Mouse (Mus musculus) intestine, embryonic 15.5 days (tissue): ENCODE measurements around the gene Dusp27. TPM values are rescaled to one million over a fixed set of nuclear protein-coding genes. Genes with fewer than 3 reads are reported as not detected.
"Not testable (repeated sequence)": the region's sequence is repeated elsewhere in the genome, so short reads cannot be mapped to it uniquely, and the experiment has no call there.

Experiments
- ATAC-seq: fragments of 200-750 bp; cut with Nextera tagmentation; 2 replicates; pipeline ENCODE4 v1.8.0; 2017; ENCODE audit warnings: moderate TSS enrichment, moderate library complexity
- H3K27ac ChIP-seq: fragments of 300-500 bp; sonication (generic); 2 replicates; pipeline ENCODE4 v1.5.1; 2015; ENCODE audit warnings: mild to moderate bottlenecking, inconsistent platforms
- H3K27me3 ChIP-seq: fragments of 300-500 bp; sonication (generic); replicated peaks from 2 replicates; pipeline ENCODE4 v1.6.1; 2015; ENCODE audit warnings: inconsistent platforms
- H3K36me3 ChIP-seq: fragments of 300-500 bp; sonication (generic); 2 replicates; pipeline ENCODE4 v1.6.1; 2015; ENCODE audit warnings: inconsistent platforms
- H3K4me1 ChIP-seq: fragments of 300-500 bp; sonication (generic); replicated peaks from 2 replicates; pipeline ENCODE4 v1.6.1; 2015; ENCODE audit warnings: inconsistent platforms
- H3K4me2 ChIP-seq: fragments of 300-500 bp; sonication (generic); replicated peaks from 2 replicates; pipeline ENCODE4 v1.6.1; 2015; ENCODE audit warnings: mild to moderate bottlenecking, inconsistent platforms
- H3K4me3 ChIP-seq: fragments of 300-500 bp; sonication (generic); replicated peaks from 2 replicates; pipeline ENCODE4 v1.5.1; 2015; ENCODE audit warnings: inconsistent platforms
- H3K9ac ChIP-seq: fragments of 300-500 bp; sonication (generic); 2 replicates; pipeline ENCODE4 v1.6.1; 2015; ENCODE audit warnings: inconsistent platforms
- H3K9me3 ChIP-seq: fragments of 300-500 bp; sonication (generic); 2 replicates; pipeline ENCODE4 v1.6.1; 2016; ENCODE audit warnings: inconsistent platforms
- WGBS: fragments of 180-500 bp; shearing (Covaris S2); methylation state at CpG from one replicate; pipeline ENCODE4 v1.1.7; 2015; 5-methylcytosine and 5-hydroxymethylcytosine counted together
- polyA plus RNA-seq: library from polyadenylated mRNA; unstranded; fragments of >200 nt; fragmentation: Nextera tagmentation; extraction: Ambion mirVana; gene quantifications from 2 replicates; pipeline ENCODE4 v1.2.1, GENCODE M21; 2015

Gene Dusp27
- polyA plus RNA-seq, 1 experiment from 2014 or later, result 1.8 TPM

- Histone ChIP-seq H3K9me3 (no peaks in the 10 kb centered on the region), H3K27me3 (peaks cover 9% of the 10 kb centered on the region), H3K4me2 (no peak overlapping the region), H3K4me1 (peaks cover 8% of the 10 kb centered on the region), H3K27ac (no peak overlapping the region), H3K4me3 (no peak overlapping the region), H3K9ac (no peak overlapping the region), H3K36me3 (no peaks in the 10 kb centered on the region)
- peak; percentile 34 for ATAC-seq
- 39% methylated on average over 10 of the region's 10 CpGs for WGBS
Observed at GRCm38 (mm10) chr1:166155113-166155494, 27.4 kb upstream of the Dusp27 start.

GRCm38 (mm10) chr1:166154162-166155112 lies 26.7 kb upstream of the Dusp27 start:
- peaks cover 9% of the 10 kb centered on the region for H3K27me3 ChIP-seq
- peaks cover 8% of the 10 kb centered on the region for H3K4me1 ChIP-seq
- peak; percentile 78 for ATAC-seq
- H3K4me2 ChIP-seq, result peak overlapping the region; percentile 49
- H3K9ac ChIP-seq, result no peak overlapping the region
- 0 out of 2 replicates have a peak overlapping the region, but pooled peaks have one; percentile 9 for H3K4me3 ChIP-seq
- 11% methylated on average over 29 of the region's 29 CpGs for WGBS
- no peaks in the 10 kb centered on the region for H3K9me3 ChIP-seq
- H3K27ac ChIP-seq, result no peak overlapping the region
- no peaks in the 10 kb centered on the region for H3K36me3 ChIP-seq

GRCm38 (mm10) chr1:166153351-166154120 lies 25.8 kb upstream of the Dusp27 start:
- ATAC-seq, result peak; percentile 28; the same call in 1 of the 2 replicates
- H3K27ac ChIP-seq, result no peak overlapping the region
- H3K9me3 ChIP-seq, result no peaks in the 10 kb centered on the region

GRCm38 (mm10) chr1:166152034-166152433 lies 24.3 kb upstream of the Dusp27 start:
- no peak for ATAC-seq
- no peaks in the 10 kb centered on the region for H3K36me3 ChIP-seq
- H3K9me3 ChIP-seq, result no peaks in the 10 kb centered on the region
- H3K27ac ChIP-seq, result no peak overlapping the region
- peaks cover 9% of the 10 kb centered on the region for H3K27me3 ChIP-seq
- H3K9ac ChIP-seq, result no peak overlapping the region
- H3K4me1 ChIP-seq, result peaks cover 8% of the 10 kb centered on the region
- H3K4me3 ChIP-seq, result no peak overlapping the region
- H3K4me2 ChIP-seq, result no peak overlapping the region
- WGBS, result 90% methylated on average over 10 of the region's 10 CpGs

More at GRCm38 (mm10) chr1:166153351-166154120, 25.8 kb upstream of the Dusp27 start:
- H3K4me1 ChIP-seq, result peaks cover 8% of the 10 kb centered on the region
- no peak overlapping the region for H3K4me3 ChIP-seq
- peaks cover 9% of the 10 kb centered on the region for H3K27me3 ChIP-seq
- H3K36me3 ChIP-seq, result no peaks in the 10 kb centered on the region
- no peak overlapping the region for H3K4me2 ChIP-seq
- no peak overlapping the region for H3K9ac ChIP-seq
- WGBS, result 12% methylated on average over 18 of the region's 18 CpGs

- no peak overlapping the region for H3K27ac ChIP-seq
- peaks cover 9% of the 10 kb centered on the region for H3K27me3 ChIP-seq
- peaks cover 8% of the 10 kb centered on the region for H3K4me1 ChIP-seq
- WGBS, result 57% methylated on average over 11 of the region's 11 CpGs
- H3K4me3 ChIP-seq, result no peak overlapping the region
- no peaks in the 10 kb centered on the region for H3K9me3 ChIP-seq
- H3K9ac ChIP-seq, result no peak overlapping the region
- ATAC-seq, result no peak
- H3K36me3 ChIP-seq, result no peaks in the 10 kb centered on the region
- no peak overlapping the region for H3K4me2 ChIP-seq
Observed at GRCm38 (mm10) chr1:166151341-166151740, 23.6 kb upstream of the Dusp27 start.

- no peaks in the 10 kb centered on the region for H3K9me3 ChIP-seq
- no peak overlapping the region for H3K9ac ChIP-seq
- no peak for ATAC-seq
- H3K4me3 ChIP-seq, result no peak overlapping the region
- H3K4me1 ChIP-seq, result peaks cover 8% of the 10 kb centered on the region
- peaks cover 7% of the 10 kb centered on the region for H3K27me3 ChIP-seq
- H3K27ac ChIP-seq, result no peak overlapping the region
- WGBS, result 83% methylated on average over 7 of the region's 7 CpGs
- H3K4me2 ChIP-seq, result no peak overlapping the region
- H3K36me3 ChIP-seq, result no peaks in the 10 kb centered on the region
Observed at GRCm38 (mm10) chr1:166150035-166150434, 22.3 kb upstream of the Dusp27 start.

GRCm38 (mm10) chr1:166149441-166149840 lies 21.7 kb upstream of the Dusp27 start:
- peaks cover 2% of the 10 kb centered on the region; the same call in 1 of the 2 replicates for H3K27me3 ChIP-seq
- WGBS, result 88% methylated on average over 4 of the region's 4 CpGs

GRCm38 (mm10) chr1:166147657-166148056 lies 19.9 kb upstream of the Dusp27 start:
- Histone ChIP-seq H3K9me3 (no peaks in the 10 kb centered on the region), H3K4me1 (no peaks in the 10 kb centered on the region), H3K36me3 (no peaks in the 10 kb centered on the region), H3K4me3 (no peak overlapping the region), H3K4me2 (no peak overlapping the region), H3K9ac (no peak overlapping the region), H3K27me3 (no peaks in the 10 kb centered on the region), H3K27ac (no peak overlapping the region)
- 70% methylated on average over 3 of the region's 3 CpGs for WGBS
- no peak for ATAC-seq

More at GRCm38 (mm10) chr1:166149441-166149840, 21.7 kb upstream of the Dusp27 start:
- H3K4me1 ChIP-seq, result peaks cover 2% of the 10 kb centered on the region
- no peak overlapping the region for H3K4me3 ChIP-seq
- H3K9ac ChIP-seq, result no peak overlapping the region
- H3K27ac ChIP-seq, result no peak overlapping the region
- ATAC-seq, result no peak
- H3K4me2 ChIP-seq, result no peak overlapping the region
- H3K9me3 ChIP-seq, result no peaks in the 10 kb centered on the region
- H3K36me3 ChIP-seq, result no peaks in the 10 kb centered on the region

GRCm38 (mm10) chr1:166146626-166147025 lies 18.9 kb upstream of the Dusp27 start:
- Histone ChIP-seq H3K27ac (no peak overlapping the region), H3K27me3 (no peaks in the 10 kb centered on the region), H3K36me3 (no peaks in the 10 kb centered on the region), H3K9me3 (no peaks in the 10 kb centered on the region), H3K9ac (no peak overlapping the region), H3K4me1 (no peaks in the 10 kb centered on the region), H3K4me2 (no peak overlapping the region), H3K4me3 (no peak overlapping the region)
- WGBS, result 88% methylated on average over 11 of the region's 11 CpGs
- ATAC-seq, result no peak

- Histone ChIP-seq H3K9me3 (no peaks in the 10 kb centered on the region), H3K36me3 (no peaks in the 10 kb centered on the region)
- peak; percentile 34; the same call in 1 of the 2 replicates for ATAC-seq
Observed at GRCm38 (mm10) chr1:166142369-166142768, 14.6 kb upstream of the Dusp27 start.

GRCm38 (mm10) chr1:166141868-166142267 lies 14.1 kb upstream of the Dusp27 start:
- not testable (repeated sequence) for H3K27ac ChIP-seq, H3K36me3 ChIP-seq, H3K9ac ChIP-seq, ATAC-seq, H3K9me3 ChIP-seq, H3K27me3 ChIP-seq, H3K4me3 ChIP-seq, H3K4me2 ChIP-seq, H3K4me1 ChIP-seq
- WGBS, result 83% methylated on average over 9 of the region's 9 CpGs

More at GRCm38 (mm10) chr1:166142369-166142768, 14.6 kb upstream of the Dusp27 start:
- no peak overlapping the region for H3K4me2 ChIP-seq
- H3K9ac ChIP-seq, result no peak overlapping the region
- 59% methylated on average over 6 of the region's 6 CpGs for WGBS
- no peak overlapping the region for H3K27ac ChIP-seq
- no peak overlapping the region for H3K4me3 ChIP-seq
- peaks cover 10% of the 10 kb centered on the region for H3K4me1 ChIP-seq
- H3K27me3 ChIP-seq, result no peaks in the 10 kb centered on the region

- Histone ChIP-seq H3K36me3 (no peaks in the 10 kb centered on the region), H3K27ac (no peak overlapping the region), H3K9ac (no peak overlapping the region), H3K9me3 (no peaks in the 10 kb centered on the region), H3K4me2 (no peak overlapping the region), H3K4me1 (peaks cover 10% of the 10 kb centered on the region), H3K27me3 (no peaks in the 10 kb centered on the region), H3K4me3 (no peak overlapping the region)
- no peak for ATAC-seq
- 70% methylated on average over 4 of the region's 4 CpGs for WGBS
Observed at GRCm38 (mm10) chr1:166139620-166140184, 12.0 kb upstream of the Dusp27 start.
